In the genomic region with DNA sequence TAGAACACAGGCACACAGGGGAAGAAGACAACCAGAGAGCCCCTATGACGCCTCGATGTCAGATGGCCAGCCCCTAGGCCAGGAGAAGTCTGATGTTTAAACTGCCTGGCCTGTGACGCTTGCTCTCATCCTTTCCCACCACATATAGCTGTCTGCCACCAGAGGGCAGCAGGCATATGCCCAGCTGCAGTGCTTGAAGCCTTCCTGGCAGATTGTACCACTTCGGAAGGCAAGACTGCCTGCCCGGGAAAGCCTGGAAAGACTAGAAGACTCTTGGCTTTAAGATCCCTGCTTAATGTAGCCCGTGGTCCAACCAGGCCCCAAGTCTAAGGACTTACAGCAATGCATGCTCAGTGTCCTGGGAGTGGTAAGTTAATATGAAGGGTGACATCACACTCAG, we compare ENCODE assay signal across 8 mouse cellular contexts. TPM values are rescaled to one million over a fixed set of nuclear protein-coding genes. Genes with fewer than 3 reads are reported as not detected.
DNase-seq lines count a peak whose midpoint lies in the region; ATAC-seq lines count a peak whose summit lies in the region.

No protein-coding gene starts in this region.

- no peaks in the 10 kb centered on the region for H3K27me3 ChIP-seq in hindbrain, embryonic 14.5 days (ENCODE audit: control insufficient read depth, insufficient read depth, low read length)

- ATAC-seq in hindbrain, embryonic 14.5 days (ENCODE audit: low FRiP score), result peak; percentile 61; the same call in 1 of the 2 replicates

- no peak overlapping the region for H3K9ac ChIP-seq in hindbrain, embryonic 14.5 days

- H3K9me3 ChIP-seq in hindbrain, embryonic 14.5 days (ENCODE audit: control insufficient read depth, low read length), result no peaks in the 10 kb centered on the region

- H3K4me3 ChIP-seq in hindbrain, embryonic 14.5 days (replicated peaks; ENCODE audit: low read length), result no peak overlapping the region

- DNase-seq in NIH3T3 (ENCODE audit: low read depth), result peak; percentile 93
- peak; percentile 71 for DNase-seq in cerebellum, adult 9-11 months
- peak; percentile 58 to 70 for DNase-seq in frontal cortex, postnatal 25 days (ENCODE audit: low spot score in 2 of 2)
- DNase-seq in hindbrain, embryonic 14.5 days (ENCODE audit: low spot score), result peak; percentile 78
- peak; percentile 68 to 69 for DNase-seq in layer of hippocampus, postnatal 36 days
- peak; percentile 90 for DNase-seq in lung, postnatal 36 days
- DNase-seq in retina, postnatal 7 days (ENCODE audit: low read depth, low spot score), result peak; percentile 69
- DNase-seq in urinary bladder, postnatal 14 days (ENCODE audit: low spot score), result peak; percentile 83

- H3K4me1 ChIP-seq in hindbrain, embryonic 14.5 days (replicated peaks; ENCODE audit: control insufficient read depth, insufficient read depth, low read length), result peaks cover 7% of the 10 kb centered on the region

- WGBS in hindbrain, embryonic 14.5 days, result 9% methylated on average over 6 of the region's 6 CpGs

- H3K36me3 ChIP-seq in hindbrain, embryonic 14.5 days (replicated peaks; ENCODE audit: control insufficient read depth, insufficient read depth), result no peaks in the 10 kb centered on the region

- H3K27ac ChIP-seq in hindbrain, embryonic 14.5 days, result no peak overlapping the region

- no peak overlapping the region for H3K4me2 ChIP-seq in hindbrain, embryonic 14.5 days (replicated peaks)

RNA-seq across cellular contexts. Expression of a gene that starts 4.4 kb away (rescaled TPM):
- 1.8 and 2.1 TPM in 2 replicates for polyA plus RNA-seq in hindbrain, embryonic 14.5 days (2014; fragmentation: Nextera tagmentation; extraction: Ambion mirVana)
- under 1 TPM; 0.55 to 0.71 TPM for total RNA-seq in layer of hippocampus, postnatal 36 days (2021)

RNA-seq across cellular contexts. Expression of a gene that starts 47.8 kb away (rescaled TPM):
- 461 and 492 TPM in 2 replicates for polyA plus RNA-seq in hindbrain, embryonic 14.5 days (2014; fragmentation: Nextera tagmentation; extraction: Ambion mirVana)
- 100 to 1,000 TPM; 199 to 209 TPM for total RNA-seq in layer of hippocampus, postnatal 36 days (2021)
